Mouse (Mus musculus) limb, embryonic 11.5 days (tissue): Measurements from ENCODE around the gene Plekhm1. TPM values are rescaled to one million over a fixed set of nuclear protein-coding genes. Genes with fewer than 3 reads are reported as not detected.
"Not testable (repeated sequence)": the region's sequence is repeated elsewhere in the genome, so short reads cannot be mapped to it uniquely, and the experiment has no call there.

ENCODE experiments used
- ATAC-seq: fragments of 200-750 bp; cut with Nextera tagmentation; 2 replicates; pipeline ENCODE4 v1.8.0; 2017; ENCODE audit warnings: low read depth; ENCODE audit not compliant: insufficient number of reproducible peaks, low FRiP score, low TSS enrichment
- DNase-seq: peaks from one replicate; pipeline ENCODE4 v3.0.0-alpha.2; 2015; ENCODE audit warnings: low spot score
- H3K27ac ChIP-seq: fragments of 300-500 bp; sonication (generic); replicated peaks from 2 replicates; pipeline ENCODE4 v1.5.1; 2014; ENCODE audit warnings: low read depth, mild to moderate bottlenecking, low read length
- H3K27me3 ChIP-seq: fragments of 300-500 bp; sonication (generic); 2 replicates; pipeline ENCODE4 v1.6.1; 2014; ENCODE audit warnings: mild to moderate bottlenecking, low read length, mixed read lengths; ENCODE audit not compliant: control insufficient read depth, insufficient read depth
- H3K36me3 ChIP-seq: fragments of 300-500 bp; sonication (generic); 2 replicates; pipeline ENCODE4 v1.6.1; 2014; ENCODE audit warnings: mild to moderate bottlenecking, low read length, moderate library complexity, mixed read lengths; ENCODE audit not compliant: control insufficient read depth, insufficient read depth
- H3K4me1 ChIP-seq: fragments of 300-500 bp; sonication (generic); 2 replicates; pipeline ENCODE4 v1.6.1; 2014; ENCODE audit warnings: low read length, mixed read lengths; ENCODE audit not compliant: control insufficient read depth, insufficient read depth
- H3K4me2 ChIP-seq: fragments of 300-500 bp; sonication (generic); 2 replicates; pipeline ENCODE4 v1.6.1; 2014; ENCODE audit warnings: low read depth, mild to moderate bottlenecking, moderate library complexity; ENCODE audit not compliant: severe bottlenecking
- H3K4me3 ChIP-seq: fragments of 300-500 bp; sonication (generic); 2 replicates; pipeline ENCODE4 v1.5.1; 2014; ENCODE audit warnings: low read depth, low read length
- H3K9ac ChIP-seq: fragments of 300-500 bp; sonication (generic); 2 replicates; pipeline ENCODE4 v1.6.1; 2014; ENCODE audit warnings: mild to moderate bottlenecking, low read length
- H3K9me3 ChIP-seq: fragments of 300-500 bp; sonication (generic); 2 replicates; pipeline ENCODE4 v1.6.1; 2016; ENCODE audit warnings: low read length; ENCODE audit not compliant: control insufficient read depth
- WGBS: fragments of 180-500 bp; shearing (Covaris S2); extraction: QIAGEN DNeasy Blood & Tissue Kit; methylation state at CpG from one replicate; pipeline ENCODE4 v1.1.7; 2014; 5-methylcytosine and 5-hydroxymethylcytosine counted together
- polyA plus RNA-seq: library from polyadenylated mRNA; unstranded; fragments of >200 nt; fragmentation: Nextera tagmentation; extraction: Ambion mirVana; gene quantifications from 2 replicates; pipeline ENCODE4 v1.2.1, GENCODE M21; 2014

Gene Plekhm1
- 7.9 and 8.9 TPM in 2 replicates for polyA plus RNA-seq

GRCm38 (mm10) chr11:103411981-103412949, at the start of gene Plekhm1:
Gene Plekhm1, minus strand, starts transcription at chr11:103412687.
- ATAC-seq, result peak; percentile 95
- WGBS, result under 1% methylated on average over 65 of the region's 67 CpGs

DNA sequence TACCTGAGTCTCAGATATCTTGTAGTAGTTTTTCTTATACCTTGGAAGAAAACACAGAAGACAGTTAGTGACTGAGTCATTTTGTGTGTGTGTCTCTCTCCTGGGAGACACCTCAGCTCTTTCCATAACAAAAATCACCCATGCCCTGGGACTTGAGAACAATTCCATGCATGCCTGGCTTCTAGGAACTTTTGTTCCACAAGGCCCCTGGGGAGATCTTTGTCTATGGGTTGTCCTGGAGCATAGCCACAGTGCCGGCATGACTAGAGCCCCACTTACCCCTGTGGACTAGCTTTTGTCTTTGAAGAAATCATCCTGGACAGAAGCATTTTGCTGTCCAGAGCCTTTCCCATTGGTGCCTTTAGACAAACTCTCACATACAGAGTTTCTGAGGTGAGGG, 38.6 kb upstream of the Plekhm1 start:
- not testable (repeated sequence) for H3K27ac ChIP-seq, H3K9me3 ChIP-seq, H3K4me3 ChIP-seq, H3K9ac ChIP-seq, ATAC-seq, H3K4me1 ChIP-seq, H3K4me2 ChIP-seq, DNase-seq, H3K36me3 ChIP-seq, H3K27me3 ChIP-seq
- WGBS, result 95% methylated on average over 1 of the region's 1 CpGs

More at GRCm38 (mm10) chr11:103411981-103412949, at the start of gene Plekhm1:
- H3K9ac ChIP-seq, result peak within 1 kb of the TSS; percentile 69
- no peaks in the 10 kb centered on the region for H3K36me3 ChIP-seq
- H3K9me3 ChIP-seq, result no peaks in the 10 kb centered on the region
- H3K4me1 ChIP-seq, result no peaks in the 10 kb centered on the region
- no peaks in the 10 kb centered on the region for H3K27me3 ChIP-seq
- peak within 1 kb of the TSS; percentile 59 for H3K4me3 ChIP-seq
- no peak within 1 kb of the TSS for H3K27ac ChIP-seq
- peak within 1 kb of the TSS; percentile 82 for H3K4me2 ChIP-seq
- peak; percentile 94 for DNase-seq

DNA sequence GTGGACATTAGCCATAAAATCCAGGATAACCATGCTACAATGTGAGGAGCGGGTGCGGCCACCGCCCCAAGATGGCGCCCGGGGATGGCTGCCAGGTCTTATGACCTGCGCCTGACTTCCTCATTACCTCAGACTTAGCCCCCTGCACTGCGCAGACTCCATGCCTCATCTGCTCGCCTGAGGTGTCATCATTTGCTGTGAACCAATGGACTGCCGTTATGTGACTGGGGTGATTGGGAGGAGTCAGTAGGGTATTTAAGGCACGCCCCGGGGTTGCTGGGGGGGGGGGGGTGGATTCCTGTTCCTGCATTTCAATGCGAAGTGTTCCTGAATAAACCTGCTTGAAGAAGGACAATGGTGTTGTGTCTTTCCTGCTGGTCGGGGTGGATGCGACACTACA, 37.2 kb upstream of the Plekhm1 start:
- WGBS, result 90% methylated on average over 14 of the region's 14 CpGs
- not testable (repeated sequence) for H3K4me3 ChIP-seq, H3K27me3 ChIP-seq, H3K9me3 ChIP-seq, H3K9ac ChIP-seq, H3K27ac ChIP-seq, DNase-seq, H3K4me1 ChIP-seq, H3K4me2 ChIP-seq, ATAC-seq, H3K36me3 ChIP-seq

GRCm38 (mm10) chr11:103443678-103444077, 31.2 kb upstream of the Plekhm1 start:
- no peak overlapping the region for H3K4me3 ChIP-seq
- no peaks in the 10 kb centered on the region for H3K36me3 ChIP-seq
- H3K9ac ChIP-seq, result no peak overlapping the region
- no peak overlapping the region for H3K4me2 ChIP-seq
- H3K4me1 ChIP-seq, result no peaks in the 10 kb centered on the region
- ATAC-seq (no peak), DNase-seq (no peak)
- no peak overlapping the region for H3K27ac ChIP-seq
- 89% methylated on average over 3 of the region's 3 CpGs for WGBS
- no peaks in the 10 kb centered on the region for H3K9me3 ChIP-seq
- no peaks in the 10 kb centered on the region for H3K27me3 ChIP-seq

GRCm38 (mm10) chr11:103436282-103436681, 23.8 kb upstream of the Plekhm1 start:
- no peaks in the 10 kb centered on the region for H3K27me3 ChIP-seq
- no peaks in the 10 kb centered on the region for H3K36me3 ChIP-seq
- ATAC-seq (no peak), DNase-seq (no peak)
- no peak overlapping the region for H3K4me2 ChIP-seq
- 91% methylated on average over 5 of the region's 5 CpGs for WGBS
- H3K27ac ChIP-seq, result no peak overlapping the region
- H3K9me3 ChIP-seq, result no peaks in the 10 kb centered on the region
- no peak overlapping the region for H3K4me3 ChIP-seq
- no peaks in the 10 kb centered on the region for H3K4me1 ChIP-seq
- H3K9ac ChIP-seq, result no peak overlapping the region

DNA sequence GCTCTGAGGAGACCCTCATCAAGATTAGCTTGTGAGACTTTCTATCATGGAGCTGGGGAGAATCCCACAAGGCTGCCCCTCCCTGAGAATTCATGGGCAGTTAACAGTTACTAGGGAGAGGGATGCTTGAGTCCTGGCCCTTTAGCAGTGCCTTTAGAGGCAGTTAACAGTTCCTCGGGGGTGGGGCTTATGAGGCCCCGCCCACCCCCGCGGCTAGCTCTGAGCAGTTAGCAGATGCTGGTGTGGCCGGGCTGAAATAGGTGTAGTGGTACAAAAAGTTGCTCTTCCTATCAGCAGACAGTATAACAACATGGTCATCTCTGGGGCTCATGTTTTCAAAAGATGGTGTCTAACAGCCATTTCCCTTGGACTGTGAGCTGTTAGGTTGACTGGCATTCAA, 12.5 kb upstream of the Plekhm1 start:
- ATAC-seq, result no peak
- no peaks in the 10 kb centered on the region for H3K9me3 ChIP-seq

DNA sequence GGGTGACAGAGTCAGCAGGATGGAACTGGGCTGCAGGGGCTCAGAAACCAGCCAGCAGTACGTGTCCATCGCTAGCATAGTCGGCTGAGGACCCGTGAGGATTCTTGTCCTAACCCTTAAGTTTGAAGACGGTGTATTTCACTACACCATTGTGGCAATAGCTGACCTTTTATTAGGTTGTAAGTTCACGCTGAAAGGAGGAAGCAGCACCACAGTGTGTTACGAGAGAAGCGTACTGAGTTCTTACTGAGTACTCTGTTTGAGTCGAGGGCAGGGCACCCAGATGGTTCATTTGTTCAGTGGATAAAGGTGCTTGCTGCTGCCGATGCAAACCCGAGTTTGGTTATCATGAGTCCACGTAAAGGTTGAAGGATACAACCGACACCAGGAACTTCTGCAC, 7.2 kb upstream of the Plekhm1 start:
- Histone ChIP-seq H3K9me3 (no peaks in the 10 kb centered on the region), H3K4me1 (no peaks in the 10 kb centered on the region), H3K27ac (no peak overlapping the region), H3K4me2 (no peak overlapping the region), H3K27me3 (no peaks in the 10 kb centered on the region), H3K4me3 (no peak overlapping the region), H3K36me3 (no peaks in the 10 kb centered on the region), H3K9ac (no peak overlapping the region)
- DNase-seq (no peak), ATAC-seq (no peak)
- 83% methylated on average over 13 of the region's 13 CpGs for WGBS

More for the DNA sequence above, 12.5 kb upstream of the Plekhm1 start:
- H3K27ac ChIP-seq, result no peak overlapping the region
- peak; percentile 24 for DNase-seq
- no peaks in the 10 kb centered on the region for H3K36me3 ChIP-seq
- 24% methylated on average over 5 of the region's 5 CpGs for WGBS
- H3K27me3 ChIP-seq, result no peaks in the 10 kb centered on the region
- H3K4me2 ChIP-seq, result no peak overlapping the region
- H3K9ac ChIP-seq, result no peak overlapping the region
- H3K4me3 ChIP-seq, result no peak overlapping the region
- H3K4me1 ChIP-seq, result no peaks in the 10 kb centered on the region

DNA sequence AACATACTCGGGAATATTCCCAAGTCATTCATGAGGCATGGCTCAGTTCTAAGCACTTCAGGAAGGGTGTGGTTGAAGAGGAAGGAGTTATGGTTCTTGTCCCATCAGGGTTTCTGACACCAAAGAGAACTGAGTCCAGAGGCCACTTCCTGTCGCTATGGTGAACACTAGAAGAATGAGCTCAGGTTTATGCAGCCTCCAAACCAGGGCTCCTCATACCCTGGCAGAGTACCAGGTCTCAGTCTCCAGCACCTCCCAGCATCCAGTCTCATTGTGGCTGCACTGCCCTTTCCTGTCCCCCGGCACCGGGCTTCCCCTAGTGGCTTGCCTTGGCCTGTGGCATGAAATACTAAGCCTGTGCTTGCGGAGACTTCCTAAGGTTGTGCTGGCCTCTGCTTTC, 6.7 kb upstream of the Plekhm1 start:
- Histone ChIP-seq H3K27ac (no peak overlapping the region), H3K4me2 (no peak overlapping the region), H3K4me3 (no peak overlapping the region), H3K4me1 (no peaks in the 10 kb centered on the region), H3K36me3 (no peaks in the 10 kb centered on the region), H3K27me3 (no peaks in the 10 kb centered on the region), H3K9me3 (no peaks in the 10 kb centered on the region), H3K9ac (no peak overlapping the region)
- ATAC-seq (no peak), DNase-seq (no peak)
- WGBS, result 77% methylated on average over 5 of the region's 5 CpGs
